Mouse (Mus musculus): ENCODE measurements around the gene Rln3.

DNA sequence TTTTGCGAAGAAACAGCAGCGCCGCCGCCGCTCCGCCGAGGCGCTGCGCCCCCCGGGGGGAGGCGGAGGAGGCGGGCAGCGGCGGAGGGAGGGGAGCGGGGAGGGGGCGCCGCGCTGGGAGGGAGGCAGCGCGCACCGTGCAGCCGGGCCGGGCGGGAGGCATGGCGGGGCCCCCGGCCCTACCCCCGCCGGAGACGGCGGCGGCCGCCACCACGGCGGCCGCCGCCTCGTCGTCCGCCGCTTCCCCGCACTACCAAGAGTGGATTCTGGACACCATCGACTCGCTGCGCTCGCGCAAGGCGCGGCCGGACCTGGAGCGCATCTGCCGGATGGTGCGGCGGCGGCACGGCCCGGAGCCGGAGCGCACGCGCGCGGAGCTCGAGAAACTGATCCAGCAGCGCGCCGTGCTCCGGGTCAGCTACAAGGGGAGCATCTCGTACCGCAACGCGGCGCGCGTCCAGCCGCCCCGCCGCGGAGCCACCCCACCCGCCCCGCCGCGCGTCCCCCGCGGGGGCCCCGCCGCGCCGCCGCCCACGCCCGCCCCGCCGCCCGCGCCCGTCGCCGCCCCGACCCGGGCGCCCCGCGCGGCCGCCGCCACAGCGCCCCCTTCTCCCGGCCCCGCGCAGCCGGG lies 47.2 kb downstream of the Rln3 start, which contains the start of gene Samd1:
- TF ChIP-seq POLR2A (IDR thresholded peaks at IDR 0.05; ENCODE audit: insufficient read length, low read depth) (peak; percentile 17), MYOG (IDR thresholded peaks at IDR 0.05; ENCODE audit: control insufficient read depth in 1 of 3, insufficient read depth in 1 of 3, insufficient read length in 2 of 3, low read depth in 2 of 3) (no peak), SRF (IDR thresholded peaks at IDR 0.05; ENCODE audit: control insufficient read depth, insufficient read length, low read depth) (no peak), USF1 (IDR thresholded peaks at IDR 0.05; ENCODE audit: low read depth) (no peak), MYOD1 (IDR thresholded peaks at IDR 0.05; ENCODE audit: control insufficient read depth in 1 of 3, insufficient read length in 2 of 3, low read depth in 2 of 3) (no peak)

Data from myocyte (in vitro differentiated cells).